ENCODE assay signal across 20 mouse cellular contexts in the genomic region with DNA sequence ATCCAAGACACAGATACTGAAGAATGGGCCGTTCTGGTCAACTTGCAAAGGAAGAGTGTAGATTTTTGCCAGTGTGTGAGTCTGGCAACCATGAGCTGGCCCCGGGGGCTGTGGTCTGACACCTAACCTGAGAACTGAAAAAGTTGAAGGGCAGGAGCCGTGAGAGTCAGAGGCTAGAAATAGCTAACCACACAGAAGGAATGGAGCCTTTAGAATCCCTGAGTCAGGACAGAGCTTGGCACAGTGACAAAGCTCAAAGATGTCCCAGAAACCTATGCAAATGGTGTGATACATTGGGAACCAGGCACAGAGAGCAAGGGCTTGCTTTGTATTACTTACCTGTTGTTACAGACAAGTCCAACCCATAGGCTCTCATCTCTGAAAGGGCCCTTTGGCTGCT.
DNase-seq lines count a peak whose midpoint lies in the region; ATAC-seq and TF ChIP-seq lines count a peak whose summit lies in the region.
"Had no signal": no experiment of that assay in that cellular context is flagged by ENCODE, and none has a peak within 500 bp of the region (broad histone marks: within the 10 kb centered on the region; RNA-seq: fewer than 3 reads in every experiment).

No protein-coding gene starts in this region.

- WGBS in heart, postnatal 0 days: 36% methylated on average over 3 of the region's 3 CpGs
- 60% methylated on average over 3 of the region's 3 CpGs for WGBS in embryonic facial prominence, embryonic 13.5 days

- peaks cover 7% of the 10 kb centered on the region; the same call in 1 of the 2 replicates for H3K27me3 ChIP-seq in heart, postnatal 0 days (ENCODE audit: control insufficient read depth, insufficient read depth, low read length)
- peaks cover 24% of the 10 kb centered on the region for H3K27me3 ChIP-seq in embryonic facial prominence, embryonic 13.5 days

- intact Hi-C loops in gastrocnemius, adult 2 months (cut with DNase I): no loop called here
- intact Hi-C loops in heart, postnatal 25 days (cut with DNase I): no loop called here

- H3K4me3 ChIP-seq in gastrocnemius, adult 2 months: no peak overlapping the region
- H3K4me3 ChIP-seq in heart, postnatal 0 days (ENCODE audit: low read depth, low read length): no peak overlapping the region
- H3K4me3 ChIP-seq in embryonic facial prominence, embryonic 13.5 days: no peak overlapping the region
- H3K4me3 ChIP-seq: erythroblast, embryonic 14.5 days; hindbrain, embryonic 12.5 days had no signal

- peak; percentile 9 for DNase-seq in gastrocnemius, adult 18-20 months (ENCODE audit: low spot score)
- no peak for DNase-seq in gastrocnemius, adult 2 months
- peak; percentile 52 for DNase-seq in heart, postnatal 0 days (ENCODE audit: low spot score)
- no peak for DNase-seq in heart, postnatal 25 days (ENCODE audit: low spot score)
- DNase-seq in 3T3-L1 (ENCODE audit: low read depth, low spot score): peak; percentile 75
- DNase-seq in embryo, embryonic 11 days: no peak
- DNase-seq: B cell, adult 2 months; cerebellum, adult 9-10 months; gastrocnemius, postnatal 25 days; lung, adult 18-20 months; lung, postnatal 36 days; right cerebral cortex, postnatal 14 days; thymus, postnatal 25 days had no signal

- TF ChIP-seq CTCF in gastrocnemius, adult 2 months (IDR thresholded peaks at IDR 0.05): no peak
- no peak for TF ChIP-seq CTCF in heart, postnatal 0 days (IDR thresholded peaks at IDR 0.05; ENCODE audit: low read depth)

- no peak overlapping the region for H3K4me2 ChIP-seq in heart, postnatal 0 days (ENCODE audit: low read depth, low read length)
- H3K4me2 ChIP-seq in embryonic facial prominence, embryonic 13.5 days: no peak overlapping the region
- H3K4me2 ChIP-seq: hindbrain, embryonic 12.5 days; midbrain, embryonic 11.5 days had no signal

- peaks cover 15% of the 10 kb centered on the region for H3K4me1 ChIP-seq in heart, postnatal 0 days (ENCODE audit: control insufficient read depth, insufficient read depth)
- H3K4me1 ChIP-seq in embryonic facial prominence, embryonic 13.5 days: peaks cover 43% of the 10 kb centered on the region

- H3K9ac ChIP-seq in heart, postnatal 0 days (replicated peaks; ENCODE audit: low read depth, low read length): no peak overlapping the region
- H3K9ac ChIP-seq in embryonic facial prominence, embryonic 13.5 days: no peak overlapping the region
- H3K9ac ChIP-seq: hindbrain, embryonic 12.5 days had no signal

- H3K9me3 ChIP-seq in heart, postnatal 0 days (replicated peaks; ENCODE audit: control insufficient read depth, low read length): no peaks in the 10 kb centered on the region
- no peaks in the 10 kb centered on the region for H3K9me3 ChIP-seq in embryonic facial prominence, embryonic 13.5 days
- H3K9me3 ChIP-seq: hindbrain, embryonic 12.5 days had no signal

- no peak for TF ChIP-seq EP300 in heart, postnatal 0 days (IDR thresholded peaks at IDR 0.05; ENCODE audit: low read depth)

- no peaks in the 10 kb centered on the region for H3K36me3 ChIP-seq in heart, postnatal 0 days (replicated peaks; ENCODE audit: control insufficient read depth, insufficient read depth, low read length)
- H3K36me3 ChIP-seq in embryonic facial prominence, embryonic 13.5 days: no peaks in the 10 kb centered on the region
- H3K36me3 ChIP-seq: hindbrain, embryonic 12.5 days had no signal

- no peak overlapping the region for H3K27ac ChIP-seq in gastrocnemius, adult 2 months
- peak overlapping the region; percentile 32; the same call in 1 of the 2 replicates for H3K27ac ChIP-seq in heart, postnatal 0 days (ENCODE audit: low read depth)
- peak overlapping the region; percentile 36; the same call in 1 of the 2 replicates for H3K27ac ChIP-seq in embryonic facial prominence, embryonic 13.5 days
- H3K27ac ChIP-seq: hindbrain, embryonic 12.5 days had no signal

- ATAC-seq in heart, postnatal 0 days (ENCODE audit: insufficient read depth, low read depth): peak; percentile 81; the same call in 1 of the 2 replicates
- ATAC-seq in embryonic facial prominence, embryonic 13.5 days (ENCODE audit: insufficient number of reproducible peaks, insufficient read depth, low FRiP score, low TSS enrichment, low read depth): no peak
- no peak for ATAC-seq in erythroblast, adult 5-6 weeks (replicated peaks; ENCODE audit: low FRiP score, poor library complexity, severe bottlenecking)
- ATAC-seq: forebrain, embryonic 16.5 days; inflammation-experienced regulatory T-cells, adult 6 months had no signal

Comparison
In these comparisons a context has a peak if more than half of its experiments do, and no peak if none do; other contexts are left out.
1. DNase-seq: peak in gastrocnemius, adult 18-20 months (single experiment), heart, postnatal 0 days (single experiment) and 3T3-L1 (single experiment); none in gastrocnemius, adult 2 months (single experiment), heart, postnatal 25 days (single experiment) and embryo, embryonic 11 days (single experiment).